Mouse (Mus musculus): ENCODE measurements at regions not wholly inside any gene's neighbourhood (a gene's known extent, or its start where the extent isn't known, plus 50 kb on each side); places are given as distances from the start of the nearest gene placed in this dataset.
"Not testable (repeated sequence)": the region's sequence is repeated elsewhere in the genome, so short reads cannot be mapped to it uniquely, and the experiment has no call there.

GRCm38 (mm10) chr1:81637357-81637756 lies 560.6 kb downstream of the Nyap2 start:
- no peak for DNase-seq (ENCODE audit: low spot score in 2 of 2)

GRCm38 (mm10) chr1:81652990-81653717 lies 576.4 kb downstream of the Nyap2 start:
- no peak for DNase-seq (ENCODE audit: low spot score in 2 of 2)

GRCm38 (mm10) chr1:81661245-81661644 lies 571.7 kb upstream of the Gm9747 start:
- no peak for DNase-seq (ENCODE audit: low spot score in 2 of 2)

- no peak for DNase-seq (ENCODE audit: low spot score in 2 of 2)
Measured at GRCm38 (mm10) chr1:81671142-81671541, 561.8 kb upstream of the Gm9747 start.

- no peak for DNase-seq (ENCODE audit: low spot score in 2 of 2)
Measured at GRCm38 (mm10) chr1:81671725-81672124, 561.2 kb upstream of the Gm9747 start.

GRCm38 (mm10) chr1:81675576-81676342 lies 557.2 kb upstream of the Gm9747 start:
- no peak for DNase-seq (ENCODE audit: low spot score in 2 of 2)

GRCm38 (mm10) chr1:81677768-81678400 lies 555.0 kb upstream of the Gm9747 start:
- no peak for DNase-seq (ENCODE audit: low spot score in 2 of 2)

GRCm38 (mm10) chr1:81696129-81696528 lies 536.8 kb upstream of the Gm9747 start:
- DNase-seq (ENCODE audit: low spot score in 2 of 2), result no peak

GRCm38 (mm10) chr1:81709169-81709568 lies 523.7 kb upstream of the Gm9747 start:
- no peak for DNase-seq (ENCODE audit: low spot score in 2 of 2)

- no peak for DNase-seq (ENCODE audit: low spot score in 2 of 2)
Measured at GRCm38 (mm10) chr1:81717091-81717490, 515.8 kb upstream of the Gm9747 start.

GRCm38 (mm10) chr1:81718233-81718632 lies 514.7 kb upstream of the Gm9747 start:
- no peak for DNase-seq (ENCODE audit: low spot score in 2 of 2)

- no peak for DNase-seq (ENCODE audit: low spot score in 2 of 2)
Measured at GRCm38 (mm10) chr1:81724859-81725258, 508.1 kb upstream of the Gm9747 start.

- DNase-seq (ENCODE audit: low spot score in 2 of 2), result no peak
Measured at GRCm38 (mm10) chr1:81726268-81727132, 506.4 kb upstream of the Gm9747 start.

GRCm38 (mm10) chr1:81737111-81737833 lies 495.6 kb upstream of the Gm9747 start:
- DNase-seq (ENCODE audit: low spot score in 2 of 2), result no peak

- DNase-seq (ENCODE audit: low spot score in 2 of 2), result no peak
Measured at GRCm38 (mm10) chr1:81738384-81738783, 494.5 kb upstream of the Gm9747 start.

- no peak for DNase-seq (ENCODE audit: low spot score in 2 of 2)
Measured at GRCm38 (mm10) chr1:81739392-81739791, 493.5 kb upstream of the Gm9747 start.

GRCm38 (mm10) chr1:81739981-81740380 lies 492.9 kb upstream of the Gm9747 start:
- DNase-seq (ENCODE audit: low spot score in 2 of 2), result no peak

GRCm38 (mm10) chr1:81741882-81742281 lies 491.0 kb upstream of the Gm9747 start:
- not testable (repeated sequence) for DNase-seq (ENCODE audit: low spot score in 2 of 2)

- DNase-seq (ENCODE audit: low spot score in 2 of 2), result no peak
Measured at GRCm38 (mm10) chr1:81744524-81744923, 488.4 kb upstream of the Gm9747 start.

GRCm38 (mm10) chr1:81745024-81745960 lies 487.6 kb upstream of the Gm9747 start:
- DNase-seq (ENCODE audit: low spot score in 2 of 2), result no peak
